Mouse (Mus musculus) CH12.LX (cell line): ENCODE measurements at regions not wholly inside any gene's neighbourhood (a gene's known extent, or its start where the extent isn't known, plus 50 kb on each side); places are given as distances from the start of the nearest gene placed in this dataset.

ENCODE experiments used
- DNase-seq: peaks from one replicate; pipeline ENCODE4 v3.0.0-alpha.2; 2013; ENCODE audit errors: extremely low read depth
- H3K27ac ChIP-seq: 2 replicates; pipeline ENCODE4 v1.5.1; 2012; ENCODE audit warnings: low read depth, mild to moderate bottlenecking, control low read depth, moderate library complexity; ENCODE audit not compliant: insufficient read depth
- H3K27me3 ChIP-seq: replicated peaks from 2 replicates; pipeline ENCODE3; 2012; ENCODE audit warnings: inconsistent platforms
- H3K36me3 ChIP-seq, 2 experiments: replicated peaks in 1 of 2; 2 replicates each; pipeline versions ENCODE3 to v1.6.1; 2012; ENCODE audit warnings: inconsistent platforms in 1 of 2, low read length in 1 of 2, mild to moderate bottlenecking in 1 of 2, mixed read lengths in 1 of 2, moderate library complexity in 1 of 2; ENCODE audit not compliant: control insufficient read depth in 1 of 2, insufficient read depth in 1 of 2
- H3K4me1 ChIP-seq, 2 experiments: 2 replicates each; pipeline ENCODE4 v1.6.1; 2012; ENCODE audit warnings: inconsistent platforms in 1 of 2, moderate library complexity in 1 of 2; ENCODE audit not compliant: insufficient read depth in 2 of 2, control insufficient read depth in 1 of 2
- H3K4me2 ChIP-seq: 2 replicates; pipeline ENCODE4 v1.6.1; 2012; ENCODE audit warnings: low read depth, mild to moderate bottlenecking, control low read depth; ENCODE audit not compliant: poor library complexity, insufficient read depth, severe bottlenecking
- H3K4me3 ChIP-seq, 3 experiments: fragments of 150-350 bp in 1 of 3; sonication (generic) in 1 of 3; replicated peaks in 1 of 3; 2 replicates each; pipeline versions ENCODE3 to v1.5.1; 2011 to 2012; ENCODE audit warnings: low read depth in 2 of 3, low read length in 2 of 3, mild to moderate bottlenecking in 2 of 3, moderate library complexity in 2 of 3, control low read depth in 1 of 3, improper control_type of control experiment in 1 of 3, inconsistent platforms in 1 of 3, mixed read lengths in 1 of 3; ENCODE audit not compliant: poor library complexity in 1 of 3
- H3K79me2 ChIP-seq: replicated peaks from 2 replicates; pipeline ENCODE4 v1.6.1; 2012; ENCODE audit warnings: mild to moderate bottlenecking, moderate library complexity; ENCODE audit not compliant: control insufficient read depth, poor library complexity, insufficient read depth, severe bottlenecking; ENCODE audit errors: extremely low read depth
- H3K9ac ChIP-seq: 2 replicates; pipeline ENCODE4 v1.6.1; 2012; ENCODE audit warnings: low read depth, mild to moderate bottlenecking, control low read depth, moderate library complexity; ENCODE audit not compliant: insufficient read depth
- H3K9me3 ChIP-seq: replicated peaks from 2 replicates; pipeline ENCODE3; 2012; ENCODE audit warnings: low read length, inconsistent platforms, mixed read lengths
- BHLHE40 ChIP-seq: IDR thresholded peaks from 2 replicates; pipeline ENCODE4 v1.6.1; 2011; ENCODE audit warnings: mild to moderate bottlenecking, low read depth, low read length, improper control_type of control experiment
- CHD1 ChIP-seq: IDR thresholded peaks from 2 replicates; pipeline ENCODE4 v1.6.1; 2012; ENCODE audit warnings: low read depth, low read length, improper control_type of control experiment, inconsistent platforms
- CTCF ChIP-seq, 2 experiments: IDR thresholded peaks in 1 of 2; conservative IDR thresholded peaks in 1 of 2; 2 replicates each; pipeline ENCODE4 v1.5.1; 2011 to 2012; ENCODE audit warnings: low read depth in 2 of 2, low read length in 2 of 2, improper control_type of control experiment in 1 of 2, inconsistent platforms in 1 of 2, mild to moderate bottlenecking in 1 of 2, moderate library complexity in 1 of 2
- ELF1 ChIP-seq: IDR thresholded peaks from 2 replicates; pipeline ENCODE4 v1.6.1; 2014; ENCODE audit warnings: low read depth, mild to moderate bottlenecking, inconsistent platforms, low read length, improper control_type of control experiment
- EP300 ChIP-seq: IDR thresholded peaks from 2 replicates; pipeline ENCODE4 v1.6.1; 2011; ENCODE audit warnings: low read length, improper control_type of control experiment
- ETS1 ChIP-seq: conservative IDR thresholded peaks from 2 replicates; pipeline ENCODE4 v1.6.1; 2012; ENCODE audit warnings: low read depth, mild to moderate bottlenecking, inconsistent platforms, low read length, improper control_type of control experiment, moderate library complexity
- KAT2A ChIP-seq: IDR thresholded peaks from 2 replicates; pipeline ENCODE4 v1.6.1; 2012; ENCODE audit warnings: low read length, improper control_type of control experiment, inconsistent platforms; ENCODE audit not compliant: insufficient replicate concordance
- MAZ ChIP-seq: IDR thresholded peaks from 2 replicates; pipeline ENCODE4 v1.6.1; 2012; ENCODE audit warnings: low read depth, mild to moderate bottlenecking, inconsistent platforms, low read length, improper control_type of control experiment, moderate library complexity
- MXI1 ChIP-seq: IDR thresholded peaks from 2 replicates; pipeline ENCODE4 v1.6.1; 2011; ENCODE audit warnings: mild to moderate bottlenecking, low read depth, low read length, improper control_type of control experiment
- PAX5 ChIP-seq: IDR thresholded peaks from 2 replicates; pipeline ENCODE4 v1.6.1; 2012; ENCODE audit warnings: low read length, inconsistent platforms, mixed read lengths
- POLR2A ChIP-seq: IDR thresholded peaks from 2 replicates; pipeline ENCODE4 v1.6.1; 2011; ENCODE audit warnings: low read depth, mild to moderate bottlenecking, improper control_type of control experiment, low read length
- RAD21 ChIP-seq: IDR thresholded peaks from 2 replicates; pipeline ENCODE4 v1.6.1; 2011; ENCODE audit warnings: low read depth, mild to moderate bottlenecking, low read length, improper control_type of control experiment, moderate library complexity
- RCOR1 ChIP-seq: conservative IDR thresholded peaks from 2 replicates; pipeline ENCODE4 v1.6.1; 2012; ENCODE audit warnings: low read depth, mild to moderate bottlenecking, inconsistent platforms, low read length, improper control_type of control experiment
- SIN3A ChIP-seq: IDR thresholded peaks from 2 replicates; pipeline ENCODE4 v1.6.1; 2012; ENCODE audit warnings: low read length, improper control_type of control experiment, inconsistent platforms
- SMC3 ChIP-seq: IDR thresholded peaks from 2 replicates; pipeline ENCODE4 v1.6.1; 2011; ENCODE audit warnings: low read depth, low read length, improper control_type of control experiment
- TBP ChIP-seq: conservative IDR thresholded peaks from 2 replicates; pipeline ENCODE4 v1.6.1; 2011; ENCODE audit warnings: low read depth, low read length, improper control_type of control experiment
- ZC3H11A ChIP-seq: IDR thresholded peaks from 2 replicates; pipeline ENCODE4 v1.6.1; 2012; ENCODE audit warnings: low read depth, mild to moderate bottlenecking, inconsistent platforms, low read length, improper control_type of control experiment
- dilution Hi-C: fragments of 300-500 bp; cut with MboI; formaldehyde crosslinking; loops from 2 replicates; pipeline ENCODE4 v1.14.3; 2020; ENCODE audit warnings: low sequenced_read_pairs; ENCODE audit not compliant: extremely low pct_unique_long_range_greater_than_20kb, extremely low pct_ligation_motif_present
- in situ Hi-C: fragments of 300-500 bp; cut with MboI; formaldehyde crosslinking; loops from 3 replicates; pipeline ENCODE4 v1.14.3; 2019; ENCODE audit warnings: low sequenced_read_pairs, low pct_ligation_motif_present, low pct_unique_long_range_greater_than_20kb, mixed read lengths

DNA sequence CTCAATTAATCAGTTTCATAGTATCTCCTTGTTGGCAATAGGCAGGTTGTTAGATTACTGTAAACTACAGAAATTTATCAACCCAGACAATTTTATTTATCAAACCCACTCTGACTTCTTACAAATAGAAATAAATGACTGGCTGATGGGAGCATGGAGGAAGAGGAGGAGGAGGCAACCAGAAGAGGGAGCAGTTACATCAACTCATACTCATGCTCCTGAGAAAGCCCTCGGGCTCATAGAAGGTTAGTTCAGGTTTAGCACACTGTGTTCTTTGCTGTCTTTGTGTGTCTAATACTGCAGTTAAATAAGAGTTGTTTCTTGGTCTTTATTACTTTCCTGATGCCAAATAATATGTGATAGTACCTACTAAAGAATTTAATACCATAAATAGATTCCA is 344.6 kb upstream of the 1700056E22Rik start:
- TF ChIP-seq PAX5 (no peak), RCOR1 (no peak), MXI1 (no peak), BHLHE40 (no peak), SMC3 (peak; percentile 66), ELF1 (no peak), CHD1 (no peak), POLR2A (no peak), SIN3A (no peak), MAZ (no peak), CTCF (conservative IDR thresholded peaks at IDR 0.05 in 1 of 2, IDR thresholded peaks at IDR 0.05 in 1 of 2; ENCODE audit: low read depth in 2 of 2, low read length in 2 of 2) (peak in 1 of 2 experiments; percentile 65; a peak in 2 of 4 replicates), EP300 (no peak), TBP (no peak), RAD21 (peak; percentile 58), ZC3H11A (no peak)
- DNase-seq, result peak; percentile 6
- dilution Hi-C loops, result no loop called here
- Histone ChIP-seq H3K27ac (no peak overlapping the region), H3K4me2 (no peak overlapping the region), H3K9me3 (no peaks in the 10 kb centered on the region), H3K9ac (no peak overlapping the region), H3K27me3 (no peaks in the 10 kb centered on the region), H3K4me3 (no peak overlapping the region), H3K4me1 (peaks cover 0 to 8% of the 10 kb centered on the region in 2 experiments; a peak in 2 of 4 replicates), H3K79me2 (no peaks in the 10 kb centered on the region), H3K36me3 (no peaks in the 10 kb centered on the region)
- in situ Hi-C loops, result no loop called here

DNA sequence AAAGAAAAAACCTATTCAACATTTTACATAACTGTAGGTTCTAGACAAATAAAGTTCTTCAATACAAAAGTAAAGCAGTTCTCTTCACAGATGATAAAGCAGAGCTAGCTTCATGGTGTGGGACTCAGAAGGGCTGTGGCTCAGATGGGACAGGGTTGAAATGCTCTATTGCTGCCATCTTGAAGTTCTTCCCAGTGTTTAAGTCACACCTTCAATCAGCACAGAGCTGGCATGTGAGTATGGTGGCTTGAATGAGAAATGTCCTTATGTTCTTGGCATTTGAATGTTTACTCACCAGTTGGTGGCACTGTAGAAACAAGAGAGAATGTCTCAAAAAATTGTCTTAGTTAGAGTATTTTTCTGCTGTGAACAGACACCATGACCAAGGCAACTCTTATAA is 330.9 kb upstream of the 1700056E22Rik start:
- H3K9me3 ChIP-seq, result peaks cover 4% of the 10 kb centered on the region
- no peaks in the 10 kb centered on the region for H3K27me3 ChIP-seq
- no peaks in the 10 kb centered on the region for H3K36me3 ChIP-seq
- no peak overlapping the region for H3K4me2 ChIP-seq
- no peak overlapping the region for H3K9ac ChIP-seq
- no peak overlapping the region for H3K4me3 ChIP-seq
- TF ChIP-seq ETS1, result no peak
- TF ChIP-seq PAX5, result no peak
- TF ChIP-seq CTCF (conservative IDR thresholded peaks at IDR 0.05 in 1 of 2, IDR thresholded peaks at IDR 0.05 in 1 of 2; ENCODE audit: low read depth in 2 of 2, low read length in 2 of 2), result peak in 1 of 2 experiments; percentile 27; a peak in 2 of 4 replicates
- TF ChIP-seq KAT2A, result no peak
- peak; percentile 15 for TF ChIP-seq RAD21
- no peak overlapping the region for H3K27ac ChIP-seq
- H3K4me1 ChIP-seq, result no peaks in the 10 kb centered on the region
- dilution Hi-C loops (no loop called here), in situ Hi-C loops (no loop called here)
- no peak for DNase-seq
- no peaks in the 10 kb centered on the region for H3K79me2 ChIP-seq
